Mouse (Mus musculus) 416B (cell line): ENCODE results near the gene Lrrn2.
A peak's percentile ranks its signal among the peaks of the same experiment; 100 is the strongest.
"Not testable (repeated sequence)": the region's sequence is repeated elsewhere in the genome, so short reads cannot be mapped to it uniquely, and the experiment has no call there.

Source experiments
- DNase-seq: peaks from one replicate; pipeline ENCODE4 v3.0.0; 2011; ENCODE audit warnings: low read depth

Gene Lrrn2

GRCm38 (mm10) chr1:132930291-132930690 is 50.2 kb downstream of the Lrrn2 start:
- DNase-seq: no peak

- no peak for DNase-seq
Measured at GRCm38 (mm10) chr1:132932421-132932820, 52.3 kb downstream of the Lrrn2 start.

- DNase-seq: no peak
Measured at GRCm38 (mm10) chr1:132934856-132935255, 54.8 kb downstream of the Lrrn2 start.

GRCm38 (mm10) chr1:132937296-132938030 is 57.4 kb downstream of the Lrrn2 start:
- DNase-seq: no peak

- DNase-seq: no peak
Measured at GRCm38 (mm10) chr1:132938975-132939374, 58.9 kb downstream of the Lrrn2 start.

- no peak for DNase-seq
Measured at GRCm38 (mm10) chr1:132945826-132946225, 65.8 kb downstream of the Lrrn2 start.

GRCm38 (mm10) chr1:132947811-132948210 is 67.7 kb downstream of the Lrrn2 start:
- DNase-seq: no peak

- no peak for DNase-seq
Measured at GRCm38 (mm10) chr1:132956809-132957208, 76.7 kb downstream of the Lrrn2 start.

GRCm38 (mm10) chr1:132961751-132962150 is 81.7 kb downstream of the Lrrn2 start:
- no peak for DNase-seq

- no peak for DNase-seq
Measured at GRCm38 (mm10) chr1:132964106-132964505, 84.0 kb downstream of the Lrrn2 start.

- no peak for DNase-seq
Measured at GRCm38 (mm10) chr1:132964691-132965090, 84.6 kb downstream of the Lrrn2 start.

- peak; percentile 62 for DNase-seq
Measured at GRCm38 (mm10) chr1:132968659-132969058, 88.6 kb downstream of the Lrrn2 start.

GRCm38 (mm10) chr1:132977402-132977801 is 97.3 kb downstream of the Lrrn2 start:
- no peak for DNase-seq

GRCm38 (mm10) chr1:132981232-132981631 is 101.2 kb downstream of the Lrrn2 start:
- DNase-seq: no peak

- DNase-seq: peak; percentile 74
Measured at GRCm38 (mm10) chr1:132982728-132983127, 102.7 kb downstream of the Lrrn2 start.

- DNase-seq: not testable (repeated sequence)
Measured at GRCm38 (mm10) chr1:132988556-132989459, 108.7 kb downstream of the Lrrn2 start.
